Mouse (Mus musculus): Measurements from ENCODE around the gene Slc22a4. TPM values are rescaled to one million over a fixed set of nuclear protein-coding genes. Genes with fewer than 3 reads are reported as not detected.

The Slc22a4 gene
- 1 to 10 TPM; 5.1 to 5.5 TPM for total RNA-seq (2021)
- polyA plus RNA-seq (2012; rRNA removed), result 5.6 and 7.0 TPM in 2 replicates
- long read RNA-seq, partial matches to known transcripts, result 2 of 6 reads
- long read RNA-seq, other reads (novel, unspliced or antisense), result 0 of 6 reads

- intact Hi-C loops (cut with DNase I), result loop anchor here (2.0 kb wide), 1 partner anchor 25 kb away; no protein-coding TSS in a partner anchor
- H3K27me3 ChIP-seq (ENCODE audit: control insufficient read depth, insufficient read depth, low read length), result no peaks in the 10 kb centered on the region
- H3K4me3 ChIP-seq, result peak within 1 kb of the TSS; percentile 43
- WGBS, result 1% methylated on average over 61 of the region's 61 CpGs
- no peaks in the 10 kb centered on the region for H3K36me3 ChIP-seq (ENCODE audit: control insufficient read depth, insufficient read depth, low read length)
- TF ChIP-seq EP300 (IDR thresholded peaks at IDR 0.05; ENCODE audit: insufficient read depth, low read depth, low read length) (0 out of 2 replicates have a peak, but pooled peaks have one; percentile 31), POLR2A (IDR thresholded peaks at IDR 0.05; ENCODE audit: insufficient read depth, low read depth, low read length) (peak; percentile 47; the same call in 1 of the 2 replicates), CTCF (IDR thresholded peaks at IDR 0.05) (peak; percentile 67)
- peak within 1 kb of the TSS; percentile 64 for H3K9ac ChIP-seq (ENCODE audit: low read depth, low read length)
- peak; percentile 86 to 90 for DNase-seq
- H3K27ac ChIP-seq, result peak within 1 kb of the TSS; percentile 90
- H3K79me2 ChIP-seq (replicated peaks; ENCODE audit: control insufficient read depth, insufficient read depth, low read length), result no peaks in the 10 kb centered on the region
- peaks cover 6% of the 10 kb centered on the region for H3K4me1 ChIP-seq (ENCODE audit: control insufficient read depth, insufficient read depth, low read length)
Measured at GRCm38 (mm10) chr11:54028044-54028951, at the start of gene Slc22a4. Gene Slc22a4, minus strand, starts transcription at chr11:54028090.

GRCm38 (mm10) chr11:54076101-54076500 is 48.2 kb upstream of the Slc22a4 start:
- no peak for DNase-seq
- WGBS, result 83% methylated on average over 1 of the region's 1 CpGs
- Histone ChIP-seq H3K27ac (no peak overlapping the region), H3K9ac (ENCODE audit: low read depth, low read length) (no peak overlapping the region), H3K79me2 (replicated peaks; ENCODE audit: control insufficient read depth, insufficient read depth, low read length) (no peaks in the 10 kb centered on the region), H3K4me1 (ENCODE audit: control insufficient read depth, insufficient read depth, low read length) (peaks cover 20% of the 10 kb centered on the region), H3K27me3 (ENCODE audit: control insufficient read depth, insufficient read depth, low read length) (no peaks in the 10 kb centered on the region), H3K36me3 (ENCODE audit: control insufficient read depth, insufficient read depth, low read length) (no peaks in the 10 kb centered on the region), H3K4me3 (no peak overlapping the region)
- TF ChIP-seq CTCF (IDR thresholded peaks at IDR 0.05) (no peak), EP300 (IDR thresholded peaks at IDR 0.05; ENCODE audit: insufficient read depth, low read depth, low read length) (no peak), POLR2A (IDR thresholded peaks at IDR 0.05; ENCODE audit: insufficient read depth, low read depth, low read length) (no peak)
- intact Hi-C loops (cut with DNase I), result no loop called here

DNA sequence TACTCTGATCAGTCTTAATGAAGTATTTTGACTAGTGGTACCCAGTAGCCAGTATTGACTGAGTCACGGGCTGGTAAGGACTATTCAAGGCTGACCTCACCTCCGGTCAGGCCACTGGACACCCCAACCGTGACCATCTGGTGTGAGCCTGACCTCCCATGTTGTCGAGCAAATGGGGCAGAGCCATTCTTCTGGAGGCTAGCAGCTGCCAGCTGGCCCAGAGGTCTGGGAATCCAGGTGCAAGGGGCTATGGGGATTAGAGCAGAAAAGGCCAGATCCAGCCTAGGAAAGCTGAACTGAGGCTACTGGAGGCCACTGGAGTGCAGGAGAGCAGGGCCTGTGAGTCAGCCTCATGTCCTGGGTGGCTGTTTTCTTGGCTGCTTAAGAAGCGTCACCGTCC is 47.5 kb upstream of the Slc22a4 start:
- no peaks in the 10 kb centered on the region for H3K79me2 ChIP-seq (replicated peaks; ENCODE audit: control insufficient read depth, insufficient read depth, low read length)
- no peak for DNase-seq
- H3K27me3 ChIP-seq (ENCODE audit: control insufficient read depth, insufficient read depth, low read length), result no peaks in the 10 kb centered on the region
- intact Hi-C loops (cut with DNase I), result no loop called here
- whole genome bisulfite sequencing, result 82% methylated on average over 6 of the region's 6 CpGs
- no peak overlapping the region for H3K9ac ChIP-seq (ENCODE audit: low read depth, low read length)
- no peak for TF ChIP-seq CTCF (IDR thresholded peaks at IDR 0.05)
- no peak for TF ChIP-seq POLR2A (IDR thresholded peaks at IDR 0.05; ENCODE audit: insufficient read depth, low read depth, low read length)
- TF ChIP-seq EP300 (IDR thresholded peaks at IDR 0.05; ENCODE audit: insufficient read depth, low read depth, low read length), result no peak
- no peaks in the 10 kb centered on the region for H3K36me3 ChIP-seq (ENCODE audit: control insufficient read depth, insufficient read depth, low read length)
- H3K27ac ChIP-seq, result no peak overlapping the region
- H3K4me1 ChIP-seq (ENCODE audit: control insufficient read depth, insufficient read depth, low read length), result peaks cover 20% of the 10 kb centered on the region
- H3K4me3 ChIP-seq, result no peak overlapping the region

DNA sequence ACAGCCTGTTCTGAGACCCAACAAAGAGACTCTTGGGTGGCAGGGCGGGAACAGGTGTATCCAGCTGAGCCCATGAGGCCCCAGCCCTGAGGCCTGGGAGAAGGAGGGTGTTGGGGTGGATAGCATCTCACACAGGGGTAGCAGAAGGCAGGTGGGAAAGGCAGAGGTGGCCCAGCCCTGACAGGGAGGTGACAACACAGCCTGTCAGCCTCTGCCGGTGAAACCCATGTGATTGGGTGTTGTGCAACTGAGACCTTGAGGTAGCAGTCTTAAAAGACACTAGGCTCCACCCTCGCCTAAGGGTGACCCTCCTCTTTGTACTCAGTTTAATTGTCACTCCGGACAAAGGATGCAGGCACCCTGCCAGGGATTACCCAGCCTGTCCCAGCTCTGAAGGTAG is 45.4 kb upstream of the Slc22a4 start:
- H3K79me2 ChIP-seq (replicated peaks; ENCODE audit: control insufficient read depth, insufficient read depth, low read length), result no peaks in the 10 kb centered on the region
- intact Hi-C loops (cut with DNase I), result no loop called here
- TF ChIP-seq CTCF (IDR thresholded peaks at IDR 0.05), result no peak
- TF ChIP-seq POLR2A (IDR thresholded peaks at IDR 0.05; ENCODE audit: insufficient read depth, low read depth, low read length), result no peak
- no peak for TF ChIP-seq EP300 (IDR thresholded peaks at IDR 0.05; ENCODE audit: insufficient read depth, low read depth, low read length)
- no peak overlapping the region for H3K4me3 ChIP-seq
- no peaks in the 10 kb centered on the region for H3K27me3 ChIP-seq (ENCODE audit: control insufficient read depth, insufficient read depth, low read length)
- H3K9ac ChIP-seq (ENCODE audit: low read depth, low read length), result no peak overlapping the region
- DNase-seq, result no peak
- peaks cover 20% of the 10 kb centered on the region for H3K4me1 ChIP-seq (ENCODE audit: control insufficient read depth, insufficient read depth, low read length)
- H3K36me3 ChIP-seq (ENCODE audit: control insufficient read depth, insufficient read depth, low read length), result no peaks in the 10 kb centered on the region
- WGBS, result 64% methylated on average over 4 of the region's 4 CpGs
- H3K27ac ChIP-seq, result no peak overlapping the region

GRCm38 (mm10) chr11:54071726-54072445 is 44.0 kb upstream of the Slc22a4 start:
- Histone ChIP-seq H3K27me3 (ENCODE audit: control insufficient read depth, insufficient read depth, low read length) (no peaks in the 10 kb centered on the region), H3K4me3 (no peak overlapping the region), H3K4me1 (ENCODE audit: control insufficient read depth, insufficient read depth, low read length) (peaks cover 24% of the 10 kb centered on the region), H3K79me2 (replicated peaks; ENCODE audit: control insufficient read depth, insufficient read depth, low read length) (no peaks in the 10 kb centered on the region), H3K36me3 (ENCODE audit: control insufficient read depth, insufficient read depth, low read length) (no peaks in the 10 kb centered on the region), H3K27ac (peak overlapping the region; percentile 43; the same call in 1 of the 2 replicates), H3K9ac (ENCODE audit: low read depth, low read length) (no peak overlapping the region)
- 60% methylated on average over 5 of the region's 5 CpGs for WGBS
- intact Hi-C loops (cut with DNase I), result no loop called here
- TF ChIP-seq POLR2A (IDR thresholded peaks at IDR 0.05; ENCODE audit: insufficient read depth, low read depth, low read length) (no peak), EP300 (IDR thresholded peaks at IDR 0.05; ENCODE audit: insufficient read depth, low read depth, low read length) (0 out of 2 replicates have a peak, but pooled peaks have one; percentile 26)
- DNase-seq, result peak; percentile 63 to 81
